Mouse (Mus musculus) testis, adult 2 months (tissue): ENCODE data around the gene P3h4.

Experiments used
- CTCF ChIP-seq: fragments of 200-500 bp; IDR thresholded peaks from 2 replicates; pipeline ENCODE4 v1.5.1; 2012; ENCODE audit warnings: low read depth, mild to moderate bottlenecking, inconsistent platforms, low read length, moderate library complexity; ENCODE audit not compliant: control insufficient read depth, insufficient read depth, insufficient replicate concordance
- POLR2A ChIP-seq: fragments of 200-500 bp; IDR thresholded peaks from 2 replicates; pipeline ENCODE4 v1.6.1; 2012; ENCODE audit warnings: low read depth, mild to moderate bottlenecking, inconsistent platforms, low read length, moderate library complexity; ENCODE audit not compliant: control insufficient read depth

GRCm38 (mm10) chr11:100398517-100398916 is 16.1 kb downstream of the P3h4 start:
- TF ChIP-seq CTCF = no peak
- TF ChIP-seq POLR2A = no peak
